In genomic region chr7:77303227-77303626, GRCm38 (mm10) we compare ENCODE assay signal across 15 mouse cellular contexts.
DNase-seq lines count a peak whose midpoint lies in the region; ATAC-seq lines count a peak whose summit lies in the region.
"Had no signal": no experiment of that assay in that cellular context is flagged by ENCODE, and none has a peak within 500 bp of the region (broad histone marks: within the 10 kb centered on the region; RNA-seq: fewer than 3 reads in every experiment).

No protein-coding gene starts in this region.

- H3K4me1 ChIP-seq in heart, embryonic 13.5 days, result peaks cover 7% of the 10 kb centered on the region; the same call in 1 of the 2 replicates
- H3K4me1 ChIP-seq in lung, embryonic 15.5 days, result 0 out of 2 replicates have a peak, but pooled peaks cover 5% of the 10 kb centered on the region
- no peaks in the 10 kb centered on the region; the same call in 1 of the 2 replicates for H3K4me1 ChIP-seq in embryonic facial prominence, embryonic 14.5 days (ENCODE audit: control insufficient read depth, insufficient read depth, low read length)
- peaks cover 12% of the 10 kb centered on the region for H3K4me1 ChIP-seq in neural tube, embryonic 15.5 days
- H3K4me1 ChIP-seq: forebrain, embryonic 15.5 days had no signal

- H3K36me3 ChIP-seq in heart, embryonic 13.5 days, result no peaks in the 10 kb centered on the region
- H3K36me3 ChIP-seq in lung, embryonic 15.5 days, result no peaks in the 10 kb centered on the region
- no peaks in the 10 kb centered on the region for H3K36me3 ChIP-seq in embryonic facial prominence, embryonic 14.5 days (ENCODE audit: control insufficient read depth, insufficient read depth, low read length)
- no peaks in the 10 kb centered on the region for H3K36me3 ChIP-seq in neural tube, embryonic 15.5 days
- H3K36me3 ChIP-seq: forebrain, embryonic 15.5 days; G1E; hindbrain, embryonic 10.5 days; midbrain, embryonic 12.5 days had no signal

- peak overlapping the region; percentile 58 for H3K4me2 ChIP-seq in heart, embryonic 13.5 days
- H3K4me2 ChIP-seq in lung, embryonic 15.5 days, result peak overlapping the region; percentile 29; the same call in 1 of the 2 replicates
- H3K4me2 ChIP-seq in embryonic facial prominence, embryonic 14.5 days (ENCODE audit: low read depth, low read length), result peak overlapping the region; percentile 34; the same call in 1 of the 2 replicates
- H3K4me2 ChIP-seq in neural tube, embryonic 15.5 days, result peak overlapping the region; percentile 40; the same call in 1 of the 2 replicates

- no peak overlapping the region for H3K27ac ChIP-seq in heart, embryonic 13.5 days (replicated peaks)
- no peak overlapping the region for H3K27ac ChIP-seq in lung, embryonic 15.5 days
- no peak overlapping the region for H3K27ac ChIP-seq in embryonic facial prominence, embryonic 14.5 days (replicated peaks; ENCODE audit: low read depth, low read length)
- H3K27ac ChIP-seq in neural tube, embryonic 15.5 days (replicated peaks), result no peak overlapping the region
- H3K27ac ChIP-seq: forebrain, embryonic 15.5 days; hindbrain, embryonic 10.5 days; midbrain, embryonic 12.5 days had no signal

- H3K9me3 ChIP-seq in heart, embryonic 13.5 days, result no peaks in the 10 kb centered on the region
- H3K9me3 ChIP-seq in lung, embryonic 15.5 days, result no peaks in the 10 kb centered on the region
- H3K9me3 ChIP-seq in embryonic facial prominence, embryonic 14.5 days (ENCODE audit: control insufficient read depth, low read length), result no peaks in the 10 kb centered on the region
- H3K9me3 ChIP-seq in neural tube, embryonic 15.5 days (replicated peaks), result no peaks in the 10 kb centered on the region
- H3K9me3 ChIP-seq: forebrain, embryonic 15.5 days; G1E; hindbrain, embryonic 10.5 days; midbrain, embryonic 12.5 days had no signal

- no peak for ATAC-seq in heart, embryonic 13.5 days (ENCODE audit: extremely low read depth, insufficient number of reproducible peaks, low FRiP score, low TSS enrichment)
- ATAC-seq in lung, embryonic 15.5 days (ENCODE audit: borderline replicate concordance, extremely low read depth, low FRiP score, low TSS enrichment), result no peak
- ATAC-seq in embryonic facial prominence, embryonic 14.5 days (ENCODE audit: low read depth), result no peak
- ATAC-seq in neural tube, embryonic 15.5 days (ENCODE audit: low FRiP score), result no peak

- intact Hi-C loops in heart, postnatal 36 days (cut with DNase I), result no loop called here

- no peaks in the 10 kb centered on the region for H3K27me3 ChIP-seq in heart, embryonic 13.5 days (replicated peaks)
- H3K27me3 ChIP-seq in lung, embryonic 15.5 days, result no peaks in the 10 kb centered on the region
- H3K27me3 ChIP-seq in embryonic facial prominence, embryonic 14.5 days (replicated peaks; ENCODE audit: control insufficient read depth, insufficient read depth, low read length), result no peaks in the 10 kb centered on the region
- no peaks in the 10 kb centered on the region for H3K27me3 ChIP-seq in neural tube, embryonic 15.5 days (replicated peaks)
- H3K27me3 ChIP-seq: forebrain, embryonic 15.5 days; midbrain, embryonic 12.5 days had no signal

- H3K9ac ChIP-seq in heart, embryonic 13.5 days, result no peak overlapping the region
- no peak overlapping the region for H3K9ac ChIP-seq in lung, embryonic 15.5 days
- H3K9ac ChIP-seq in embryonic facial prominence, embryonic 14.5 days (ENCODE audit: low read depth, low read length), result no peak overlapping the region
- no peak overlapping the region for H3K9ac ChIP-seq in neural tube, embryonic 15.5 days (replicated peaks)
- H3K9ac ChIP-seq: forebrain, embryonic 15.5 days; midbrain, embryonic 12.5 days had no signal

- H3K4me3 ChIP-seq in heart, embryonic 13.5 days, result peak overlapping the region; percentile 33; the same call in 1 of the 2 replicates
- no peak overlapping the region for H3K4me3 ChIP-seq in lung, embryonic 15.5 days
- H3K4me3 ChIP-seq in embryonic facial prominence, embryonic 14.5 days (ENCODE audit: low read depth, low read length), result no peak overlapping the region
- no peak overlapping the region for H3K4me3 ChIP-seq in neural tube, embryonic 15.5 days (replicated peaks)
- H3K4me3 ChIP-seq: forebrain, embryonic 15.5 days; midbrain, embryonic 12.5 days had no signal

- DNase-seq in heart, postnatal 36 days, result no peak
- DNase-seq in lung, postnatal 14 days, result no peak
- DNase-seq in embryonic facial prominence, embryonic 14.5 days (ENCODE audit: low spot score), result no peak
- no peak for DNase-seq in right cerebral cortex, postnatal 4 days
- DNase-seq: adrenal gland, adult 8-10 months; cerebellum, adult 2 months; gastrocnemius, postnatal 10 days; lung, postnatal 36 days had no signal

- WGBS in heart, embryonic 13.5 days, result 47% methylated on average over 3 of the region's 3 CpGs
- 53% methylated on average over 3 of the region's 3 CpGs for WGBS in lung, embryonic 15.5 days
- 42% methylated on average over 3 of the region's 3 CpGs for WGBS in embryonic facial prominence, embryonic 14.5 days
- 51% methylated on average over 3 of the region's 3 CpGs for WGBS in neural tube, embryonic 15.5 days
